Mouse (Mus musculus): ENCODE data around the gene Mks1. TPM values are rescaled to one million over a fixed set of nuclear protein-coding genes. Genes with fewer than 3 reads are reported as not detected.
A peak's percentile ranks its signal among the peaks of the same experiment; 100 is the strongest.
"Not testable (repeated sequence)": the region's sequence is repeated elsewhere in the genome, so short reads cannot be mapped to it uniquely, and the experiment has no call there.

Mks1 gene
- total RNA-seq, 2 experiments from 2014 or later, result 1.5 to 1.9 TPM

GRCm38 (mm10) chr11:87846968-87847600 lies 5.9 kb upstream of the Mks1 start:
- intact Hi-C loops (cut with DNase I), result no loop called here
- H3K4me3 ChIP-seq, result no peak overlapping the region
- no peak overlapping the region for H3K27ac ChIP-seq
- no peak for DNase-seq
- no peak for TF ChIP-seq CTCF (IDR thresholded peaks at IDR 0.05)

GRCm38 (mm10) chr11:87847884-87848283 lies 5.1 kb upstream of the Mks1 start:
- Histone ChIP-seq H3K27ac (no peak overlapping the region), H3K4me3 (no peak overlapping the region)
- TF ChIP-seq CTCF (IDR thresholded peaks at IDR 0.05), result no peak
- intact Hi-C loops (cut with DNase I), result no loop called here
- no peak for DNase-seq

- TF ChIP-seq CTCF (IDR thresholded peaks at IDR 0.05), result no peak
- Histone ChIP-seq H3K27ac (peak overlapping the region; percentile 82), H3K4me3 (peak overlapping the region; percentile 87)
- intact Hi-C loops (cut with DNase I), result loop anchor here (5.0 kb wide), 1 partner anchor 116 kb away; the partner anchor contains the start of gene Supt4a
- DNase-seq, result no peak
Measured at GRCm38 (mm10) chr11:87853597-87853954, 561 bp downstream of the Mks1 start.

GRCm38 (mm10) chr11:87854550-87854949 lies 1.5 kb downstream of the Mks1 start:
- no peak for DNase-seq
- Histone ChIP-seq H3K27ac (no peak overlapping the region), H3K4me3 (no peak overlapping the region)
- intact Hi-C loops (cut with DNase I), result loop anchor here (5.0 kb wide), 1 partner anchor 117 kb away; the partner anchor contains the start of gene Supt4a
- TF ChIP-seq CTCF (IDR thresholded peaks at IDR 0.05), result no peak

GRCm38 (mm10) chr11:87859273-87859672 lies 6.3 kb downstream of the Mks1 start:
- DNase-seq, result no peak
- no peak overlapping the region for H3K27ac ChIP-seq
- intact Hi-C loops (cut with DNase I), result no loop called here

GRCm38 (mm10) chr11:87860426-87860825 lies 7.4 kb downstream of the Mks1 start:
- no peak overlapping the region for H3K4me3 ChIP-seq
- DNase-seq, result no peak
- H3K27ac ChIP-seq, result no peak overlapping the region
- TF ChIP-seq CTCF (IDR thresholded peaks at IDR 0.05), result no peak
- intact Hi-C loops (cut with DNase I), result no loop called here

More at GRCm38 (mm10) chr11:87859273-87859672, 6.3 kb downstream of the Mks1 start:
- TF ChIP-seq CTCF (IDR thresholded peaks at IDR 0.05), result no peak
- H3K4me3 ChIP-seq, result no peak overlapping the region

GRCm38 (mm10) chr11:87862805-87863204 lies 9.8 kb downstream of the Mks1 start:
- intact Hi-C loops (cut with DNase I), result no loop called here
- no peak for DNase-seq

GRCm38 (mm10) chr11:87866891-87867290 lies 13.9 kb downstream of the Mks1 start:
- H3K27ac ChIP-seq; intact Hi-C loops (cut with DNase I); DNase-seq; H3K4me3 ChIP-seq: not testable (repeated sequence)

More at GRCm38 (mm10) chr11:87862805-87863204, 9.8 kb downstream of the Mks1 start:
- Histone ChIP-seq H3K27ac (no peak overlapping the region), H3K4me3 (no peak overlapping the region)
- TF ChIP-seq CTCF (IDR thresholded peaks at IDR 0.05), result no peak

- intact Hi-C loops (cut with DNase I), result no loop called here
- no peak for TF ChIP-seq CTCF (IDR thresholded peaks at IDR 0.05)
- H3K27ac ChIP-seq, result no peak overlapping the region
- no peak overlapping the region for H3K4me3 ChIP-seq
- no peak for DNase-seq
Measured at GRCm38 (mm10) chr11:87870096-87870495, 17.1 kb downstream of the Mks1 start.

GRCm38 (mm10) chr11:87871766-87872165 lies 18.8 kb downstream of the Mks1 start:
- no peak for TF ChIP-seq CTCF (IDR thresholded peaks at IDR 0.05)
- H3K27ac ChIP-seq, result no peak overlapping the region
- no peak for DNase-seq
- intact Hi-C loops (cut with DNase I), result no loop called here
- no peak overlapping the region for H3K4me3 ChIP-seq

- no peak for DNase-seq
Measured at GRCm38 (mm10) chr11:87875436-87875835, 22.4 kb downstream of the Mks1 start, which contains the start of gene Epx. Gene Epx (minus strand): TSS chr11:87875536.

GRCm38 (mm10) chr11:87879826-87880225 lies 26.8 kb downstream of the Mks1 start:
- intact Hi-C loops (cut with DNase I), result no loop called here

More at GRCm38 (mm10) chr11:87875436-87875835, 22.4 kb downstream of the Mks1 start, which contains the start of gene Epx:
- TF ChIP-seq CTCF (IDR thresholded peaks at IDR 0.05), result no peak
- intact Hi-C loops (cut with DNase I), result no loop called here
- Histone ChIP-seq H3K27ac (no peak within 1 kb of the TSS), H3K4me3 (no peak within 1 kb of the TSS)

GRCm38 (mm10) chr11:87881714-87882113 lies 28.7 kb downstream of the Mks1 start:
- TF ChIP-seq CTCF (IDR thresholded peaks at IDR 0.05), result no peak
- intact Hi-C loops (cut with DNase I), result no loop called here

More at GRCm38 (mm10) chr11:87879826-87880225, 26.8 kb downstream of the Mks1 start:
- no peak for TF ChIP-seq CTCF (IDR thresholded peaks at IDR 0.05)
- no peak overlapping the region for H3K27ac ChIP-seq
- no peak for DNase-seq
- no peak overlapping the region for H3K4me3 ChIP-seq

GRCm38 (mm10) chr11:87883493-87883892 lies 30.5 kb downstream of the Mks1 start:
- intact Hi-C loops (cut with DNase I), result no loop called here
- no peak for DNase-seq
- peak; percentile 58 for TF ChIP-seq CTCF (IDR thresholded peaks at IDR 0.05)
- H3K27ac ChIP-seq, result no peak overlapping the region
- H3K4me3 ChIP-seq, result no peak overlapping the region

More at GRCm38 (mm10) chr11:87881714-87882113, 28.7 kb downstream of the Mks1 start:
- DNase-seq, result no peak
- Histone ChIP-seq H3K27ac (no peak overlapping the region), H3K4me3 (no peak overlapping the region)

Data from gastrocnemius, adult 2 months (tissue).